Mouse (Mus musculus): Measurements from ENCODE around the gene Galnt10. TPM values are rescaled to one million over a fixed set of nuclear protein-coding genes. Genes with fewer than 3 reads are reported as not detected.

Galnt10 gene
- total RNA-seq, 1 experiment from 2014 or later: 39.8 TPM

DNA sequence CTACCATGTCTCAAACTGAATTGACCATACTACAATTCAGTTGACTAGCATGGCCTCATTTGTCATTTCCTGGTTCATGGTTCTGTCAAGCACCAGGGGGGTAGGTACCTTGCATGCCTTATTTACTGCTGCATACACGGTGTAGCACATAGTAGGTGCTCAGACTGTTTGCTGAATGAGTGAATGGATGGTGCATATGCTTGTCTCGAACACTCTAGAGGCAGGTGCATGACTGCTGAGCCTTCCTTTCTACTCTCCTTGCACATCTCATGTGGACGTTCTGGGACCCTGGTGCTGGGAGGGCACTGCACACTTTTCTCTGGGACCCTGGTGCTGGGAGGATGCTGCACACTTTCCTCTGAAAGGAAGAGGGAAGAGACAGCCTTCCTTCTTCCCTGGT lies 13.0 kb downstream of the Galnt10 start:
- peak; percentile 2 for DNase-seq

DNA sequence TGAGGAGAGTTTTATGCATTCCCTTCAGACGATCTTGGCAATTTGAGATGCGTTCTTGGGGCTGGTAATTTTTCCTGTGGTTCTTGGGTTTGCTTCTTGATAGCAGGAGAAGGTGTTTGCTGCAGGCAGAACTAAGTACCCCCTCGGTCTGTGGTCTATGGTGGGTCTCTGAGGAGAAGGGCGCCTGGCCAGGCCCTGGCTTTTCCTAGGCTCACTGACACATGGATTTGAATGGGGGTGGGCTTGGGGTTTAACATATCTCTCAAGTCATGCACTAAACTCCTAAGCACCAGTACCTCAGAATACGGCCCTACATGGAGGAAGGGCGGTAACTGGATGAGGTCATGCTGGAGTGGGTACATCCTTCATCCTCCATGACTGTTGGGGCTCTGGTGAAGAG lies 13.5 kb downstream of the Galnt10 start:
- peak; percentile 2 for DNase-seq

DNA sequence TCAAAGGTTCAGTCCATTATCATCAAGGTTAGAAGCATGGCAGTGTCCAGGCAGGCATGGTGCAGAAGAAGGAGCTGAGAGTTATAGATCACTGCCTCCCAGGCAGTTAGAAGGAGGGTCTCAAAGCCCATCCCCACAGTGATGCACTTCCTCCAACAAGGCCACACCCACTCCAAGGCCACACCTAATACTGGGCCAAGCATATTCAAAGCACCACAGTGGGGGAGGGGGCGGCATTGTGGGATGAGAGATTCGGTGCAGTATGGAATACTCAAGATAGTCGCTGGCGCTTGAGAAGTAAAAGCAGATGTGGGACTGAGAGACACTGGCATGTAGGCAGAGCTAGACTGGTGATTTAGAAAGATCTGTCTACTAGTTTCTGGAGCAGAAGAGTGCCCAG lies 14.9 kb downstream of the Galnt10 start:
- DNase-seq: peak; percentile 2

GRCm38 (mm10) chr11:57660814-57661213 lies 15.6 kb downstream of the Galnt10 start:
- DNase-seq: peak; percentile 38

DNA sequence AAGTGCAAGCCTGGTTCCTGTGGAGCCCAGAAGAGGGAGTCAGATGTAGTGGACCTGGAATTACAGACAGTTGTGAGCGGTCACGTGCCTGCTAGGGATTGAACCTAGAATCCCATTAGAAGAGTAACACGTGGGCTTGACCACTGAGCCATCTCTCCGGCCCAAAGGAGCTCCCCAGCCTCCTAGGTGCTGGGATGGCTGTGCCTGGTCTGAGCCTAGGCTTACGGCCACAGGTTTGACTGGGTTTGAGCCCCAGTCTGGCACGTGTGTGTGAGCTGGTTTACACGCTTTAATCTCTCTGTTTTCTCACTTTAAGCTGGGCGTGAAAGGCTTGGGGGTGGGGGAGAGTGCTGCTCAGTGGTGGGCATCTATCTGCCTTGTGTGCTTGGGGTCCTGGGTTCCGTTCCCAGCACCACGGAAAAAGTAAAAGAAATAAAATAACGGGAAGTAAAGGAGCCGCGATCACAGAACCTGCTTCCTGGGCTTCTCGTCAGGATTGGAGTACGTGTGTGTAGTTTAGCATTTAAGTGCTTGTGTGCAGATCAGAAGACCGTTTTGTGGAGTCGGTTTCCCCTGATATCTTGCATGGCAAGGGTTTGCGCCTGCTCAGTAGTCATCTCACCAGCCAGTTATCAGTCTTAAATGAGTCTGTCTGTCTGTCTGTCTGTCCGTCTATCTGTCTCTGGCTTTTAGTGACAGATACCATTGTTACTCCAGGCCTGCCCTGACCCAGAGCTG lies 16.4 kb downstream of the Galnt10 start:
- peak; percentile 1 for DNase-seq

- peak; percentile 2 for DNase-seq
Observed at GRCm38 (mm10) chr11:57662231-57662630, 17.0 kb downstream of the Galnt10 start.

- no peak for DNase-seq
Observed at GRCm38 (mm10) chr11:57663271-57663670, 18.0 kb downstream of the Galnt10 start.

DNA sequence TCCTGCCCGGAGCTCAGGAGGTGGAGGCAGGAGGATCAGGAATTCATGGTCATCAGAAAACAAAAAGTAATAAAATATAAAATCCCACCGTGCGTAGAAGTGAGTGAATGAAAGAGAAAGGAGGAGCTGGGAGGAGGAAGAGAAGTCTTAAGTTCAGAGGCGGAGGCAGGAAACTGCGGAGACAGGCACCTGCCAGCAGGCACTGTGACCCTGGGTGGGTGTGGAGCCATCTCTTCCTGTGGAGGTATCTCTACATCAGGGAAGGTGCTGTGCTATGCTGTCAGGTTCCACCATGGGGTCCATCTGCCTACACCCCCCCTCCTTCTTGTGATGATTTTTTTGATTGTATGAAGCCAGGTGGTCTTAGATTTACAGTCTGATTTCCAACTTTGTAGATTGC lies 19.5 kb downstream of the Galnt10 start:
- DNase-seq: no peak

- DNase-seq: no peak
Observed at GRCm38 (mm10) chr11:57668271-57668670, 23.0 kb downstream of the Galnt10 start.

DNA sequence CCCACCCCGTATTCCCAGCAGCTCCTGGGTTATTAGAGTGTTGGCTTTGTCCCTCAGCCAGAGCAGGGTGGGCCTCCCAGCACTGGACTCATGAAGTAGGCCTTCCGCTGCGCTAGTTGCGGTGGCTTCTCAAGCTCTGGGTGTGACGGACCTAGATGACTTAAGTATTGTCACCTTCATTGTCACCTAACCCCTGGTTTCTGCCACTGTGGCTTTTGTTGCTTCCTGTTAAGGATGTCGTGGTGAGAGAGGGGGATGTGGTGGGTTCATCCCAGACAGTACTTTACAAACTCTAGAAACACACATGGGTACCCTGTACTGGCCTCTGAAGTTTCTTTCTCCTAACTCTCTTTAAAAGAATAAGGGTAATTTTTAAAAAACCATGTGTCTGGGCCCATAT lies 24.3 kb downstream of the Galnt10 start:
- DNase-seq: no peak

DNA sequence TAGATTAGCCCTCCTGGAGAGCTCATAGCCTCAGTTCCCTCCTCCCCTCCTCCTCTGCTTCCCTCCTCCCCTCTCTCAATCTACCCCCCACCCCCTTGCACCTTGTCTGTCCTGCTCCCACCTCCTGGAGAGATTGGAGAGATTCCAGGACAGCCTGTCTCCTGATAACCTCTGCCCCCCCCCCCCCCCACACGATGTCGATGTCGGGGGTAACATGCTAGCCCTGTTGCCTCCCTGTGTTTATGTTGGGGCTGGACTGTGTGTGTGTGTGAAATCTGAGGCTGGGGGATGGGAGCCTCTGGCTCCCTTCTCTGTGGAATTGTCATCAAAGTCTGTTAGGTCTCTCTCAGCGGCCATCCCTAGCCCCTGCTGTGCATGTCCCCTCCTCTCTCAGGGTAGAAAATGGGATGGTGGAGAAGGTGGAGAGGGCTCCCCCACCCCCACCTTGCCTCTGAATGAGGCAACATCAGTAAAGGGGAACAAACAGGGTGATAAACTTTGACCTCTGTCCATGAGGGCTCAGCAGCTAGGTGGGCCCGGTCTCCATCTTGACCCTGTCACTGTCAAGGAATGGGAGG lies 26.0 kb downstream of the Galnt10 start:
- DNase-seq: no peak

- peak; percentile 21 for DNase-seq
Observed at GRCm38 (mm10) chr11:57671797-57672196, 26.6 kb downstream of the Galnt10 start.

DNA sequence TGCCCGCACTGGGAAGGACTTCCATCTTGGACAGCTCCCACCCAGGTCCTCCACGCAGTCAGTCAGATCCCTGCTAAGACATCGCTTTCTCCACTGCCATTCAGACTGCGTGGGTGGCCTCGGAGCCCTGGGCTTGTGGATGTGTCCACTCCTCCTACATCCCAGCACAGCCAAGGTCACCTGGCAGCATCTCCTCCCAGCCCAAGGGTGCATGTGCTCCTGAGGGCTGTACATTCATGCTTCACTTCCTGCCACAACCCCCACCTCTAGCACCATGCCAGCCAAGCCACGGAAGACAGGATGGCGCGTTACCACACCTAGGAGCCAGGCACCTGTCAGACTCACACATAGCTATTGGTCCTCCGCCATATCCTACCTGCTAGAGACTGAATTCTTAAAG lies 27.8 kb downstream of the Galnt10 start:
- DNase-seq: peak; percentile 71

DNA sequence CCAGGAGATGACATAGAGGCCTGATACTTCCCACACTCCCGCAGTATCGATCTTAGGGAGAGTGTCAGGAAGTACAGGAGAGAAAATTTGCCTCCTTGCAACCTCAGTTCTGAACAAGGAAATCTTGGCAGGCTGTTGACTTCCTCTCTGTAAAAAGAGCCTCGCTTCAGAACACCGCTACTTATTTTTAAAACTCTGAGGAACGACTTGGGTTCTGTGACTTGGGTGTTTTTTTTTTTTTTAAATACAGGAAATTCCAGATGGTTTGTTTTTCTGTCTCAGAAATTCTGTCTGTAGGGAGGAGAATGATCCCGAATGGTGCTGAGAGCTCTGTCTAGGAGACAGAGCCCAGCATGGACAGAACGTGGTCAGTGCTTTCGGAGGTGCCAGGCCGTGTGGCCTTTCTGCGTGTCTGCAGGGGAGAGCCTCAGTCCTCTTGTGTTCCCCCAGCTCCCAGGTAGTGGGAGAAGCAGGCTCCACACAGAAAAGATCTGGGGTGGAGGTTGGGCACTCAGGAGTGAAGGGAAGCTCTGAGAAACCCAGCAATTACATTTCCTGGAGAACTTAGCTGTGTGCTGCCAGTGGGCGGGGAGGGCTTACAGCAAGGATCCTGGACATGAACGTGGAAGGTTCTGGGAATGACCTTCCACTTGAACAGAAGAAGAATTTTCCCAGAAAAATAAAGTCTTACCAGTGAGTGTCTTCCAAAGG lies 28.9 kb downstream of the Galnt10 start:
- no peak for DNase-seq

DNA sequence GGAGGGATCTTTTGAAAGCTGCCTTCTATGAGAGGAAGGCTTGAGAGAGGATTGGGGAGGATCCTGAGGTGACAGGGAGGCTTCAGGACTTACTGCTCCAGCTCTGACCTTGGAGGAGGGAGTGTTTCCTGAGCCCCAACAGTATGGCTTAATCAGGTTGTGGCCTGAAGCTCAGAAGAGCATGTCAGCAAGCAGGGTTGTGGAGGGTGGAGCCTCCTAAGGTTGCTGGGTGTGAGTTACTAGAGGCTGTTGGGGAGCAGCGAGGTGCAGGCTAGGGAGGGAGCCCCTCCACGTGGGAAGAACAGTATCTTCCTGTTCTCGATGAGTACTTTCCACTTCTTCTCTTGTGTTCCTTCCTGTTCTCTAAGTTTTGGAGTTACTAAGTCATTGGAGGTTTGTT lies 32.0 kb downstream of the Galnt10 start:
- no peak for DNase-seq

- DNase-seq: no peak
Observed at GRCm38 (mm10) chr11:57682589-57682988, 37.3 kb downstream of the Galnt10 start.

DNA sequence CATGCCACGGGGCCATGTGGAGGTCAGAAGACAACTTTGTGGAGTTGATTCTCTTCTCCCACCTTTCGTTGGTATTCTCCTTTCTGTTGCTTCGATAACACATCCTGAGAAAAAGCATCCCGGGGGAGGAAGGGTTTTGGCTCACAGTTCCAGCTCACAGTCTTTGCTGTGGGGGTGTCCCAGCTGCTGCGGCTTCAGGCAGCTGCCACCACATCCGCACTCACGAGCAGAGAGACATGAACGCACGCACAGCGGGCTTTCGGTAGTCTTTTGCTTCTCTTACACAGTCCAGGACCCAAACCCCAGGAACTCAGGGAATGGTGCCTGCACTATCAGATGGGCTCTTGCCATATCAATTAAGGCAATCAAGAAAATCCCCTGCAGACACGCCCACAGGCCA lies 37.9 kb downstream of the Galnt10 start:
- no peak for DNase-seq

GRCm38 (mm10) chr11:57683931-57684330 lies 38.7 kb downstream of the Galnt10 start:
- peak; percentile 77 for DNase-seq

DNA sequence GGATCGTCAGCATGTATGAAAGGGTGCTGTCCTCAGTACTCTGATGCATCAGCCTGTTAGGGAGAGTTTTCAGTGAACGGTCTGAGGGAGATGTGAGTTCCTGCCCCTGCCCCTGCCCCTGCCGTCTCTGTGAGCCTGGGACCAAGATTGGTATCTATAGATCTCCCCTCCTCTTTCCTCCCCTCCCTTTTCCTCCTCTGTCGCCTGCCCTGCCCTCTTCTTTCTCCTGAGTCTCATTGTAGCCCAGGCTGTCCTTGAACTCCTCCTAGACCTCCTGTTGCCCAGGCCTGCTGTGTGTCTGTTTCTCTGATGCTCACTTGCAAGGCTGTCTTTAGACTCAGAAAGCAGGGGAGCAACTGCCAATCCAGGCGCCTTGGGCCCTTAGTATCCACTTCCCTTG lies 39.6 kb downstream of the Galnt10 start:
- DNase-seq: no peak

DNA sequence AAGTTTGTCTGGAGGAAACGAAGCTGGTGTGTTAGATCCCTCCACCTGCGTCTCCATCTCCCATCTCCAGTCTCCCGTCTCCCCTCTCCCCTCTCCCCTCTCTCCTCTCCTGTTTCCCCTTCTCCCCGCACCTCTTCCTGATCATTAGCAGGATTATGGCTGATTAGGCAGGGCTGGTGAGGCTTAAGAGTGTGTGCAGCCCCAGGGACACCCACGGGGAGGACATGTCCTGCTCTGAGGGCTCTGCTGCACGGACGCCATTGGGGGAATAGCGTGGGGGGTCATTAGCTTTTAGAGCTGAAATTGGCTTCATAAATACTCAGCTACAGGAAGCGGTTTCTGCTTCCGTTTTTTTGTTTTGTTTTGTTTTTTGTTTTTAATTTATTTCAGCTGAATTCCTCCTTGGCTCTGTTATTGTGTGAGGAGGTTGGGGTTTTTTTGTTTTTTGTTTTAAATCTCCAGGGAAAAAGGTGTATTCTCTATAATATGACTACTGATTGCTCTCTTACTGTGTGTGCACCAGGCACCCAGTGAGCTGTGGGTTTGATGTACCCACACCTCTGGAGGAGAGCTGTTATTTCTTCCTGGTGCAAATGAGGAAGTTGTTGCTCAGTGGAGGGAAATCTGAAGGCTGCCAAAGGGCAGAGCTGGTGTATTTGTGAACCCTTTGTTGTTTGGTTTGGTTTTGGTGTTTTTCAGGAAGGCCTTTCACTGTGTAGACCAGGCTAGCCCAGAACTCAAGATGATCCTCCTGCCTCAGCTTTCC lies 40.6 kb downstream of the Galnt10 start:
- peak; percentile 28 for DNase-seq

- DNase-seq: no peak
Observed at GRCm38 (mm10) chr11:57686797-57687196, 41.6 kb downstream of the Galnt10 start.

DNA sequence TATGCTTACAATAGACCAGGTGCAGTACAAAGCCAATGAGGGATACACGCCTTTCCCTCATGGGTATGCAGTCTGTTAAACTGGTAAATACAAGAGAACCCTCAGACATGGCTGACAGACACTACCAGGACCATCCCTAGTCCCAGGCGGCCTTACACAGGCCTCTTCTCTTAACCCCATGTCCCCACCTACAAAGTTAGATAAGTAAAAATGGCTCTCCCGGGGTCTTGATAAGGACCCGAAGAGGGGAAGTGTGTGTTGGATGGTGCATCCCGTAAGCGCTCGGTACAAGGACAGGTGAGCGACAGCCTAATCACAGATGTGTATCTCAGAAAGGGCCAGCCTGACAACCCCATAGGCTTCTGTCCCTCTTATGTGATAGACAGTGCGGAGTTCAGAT lies 42.0 kb downstream of the Galnt10 start:
- no peak for DNase-seq

Data from adrenal gland, postnatal 14 days (tissue).